In genomic region chr17:49756862-49757261, GRCm38 (mm10) we compare ENCODE assay signal across 8 mouse cellular contexts.
DNase-seq lines count a peak whose midpoint lies in the region; ATAC-seq and TF ChIP-seq lines count a peak whose summit lies in the region.
"Had no signal": no experiment of that assay in that cellular context is flagged by ENCODE, and none has a peak within 500 bp of the region (broad histone marks: within the 10 kb centered on the region; RNA-seq: fewer than 3 reads in every experiment).

No protein-coding gene starts in this region.

- H3K4me1 ChIP-seq in heart, embryonic 10.5 days, result 0 out of 2 replicates have a peak, but pooled peaks cover 3% of the 10 kb centered on the region
- H3K4me1 ChIP-seq in intestine, embryonic 15.5 days (replicated peaks), result no peaks in the 10 kb centered on the region
- H3K4me1 ChIP-seq in stomach, postnatal 0 days (replicated peaks; ENCODE audit: control insufficient read depth, insufficient read depth), result no peaks in the 10 kb centered on the region
- H3K4me1 ChIP-seq: limb, embryonic 12.5 days had no signal

- H3K4me3 ChIP-seq in heart, embryonic 10.5 days, result no peak overlapping the region
- H3K4me3 ChIP-seq in intestine, embryonic 15.5 days (replicated peaks), result no peak overlapping the region
- no peak overlapping the region for H3K4me3 ChIP-seq in stomach, postnatal 0 days (ENCODE audit: low read depth, low read length)
- H3K4me3 ChIP-seq: limb, embryonic 12.5 days had no signal

- peak; percentile 5 for DNase-seq in heart, adult 9 months (ENCODE audit: low spot score in 2 of 2)
- DNase-seq in heart, embryonic 10.5 days (ENCODE audit: low spot score), result no peak
- peak; percentile 8 to 11 for DNase-seq in right cerebral cortex, adult 2 months (ENCODE audit: low spot score in 2 of 2)
- DNase-seq in right cerebral cortex, postnatal 25 days, result no peak
- DNase-seq in stomach, postnatal 0 days (ENCODE audit: low spot score), result peak; percentile 28
- no peak for DNase-seq in right cerebral cortex, postnatal 4 days

- no peak for TF ChIP-seq CTCF in stomach, postnatal 0 days (IDR thresholded peaks at IDR 0.05; ENCODE audit: low read depth)

- 85% methylated on average over 19 of the region's 19 CpGs for WGBS in heart, embryonic 10.5 days
- 68% methylated on average over 19 of the region's 19 CpGs for WGBS in intestine, embryonic 15.5 days
- WGBS in stomach, postnatal 0 days, result 47% methylated on average over 19 of the region's 19 CpGs

- TF ChIP-seq EP300 in stomach, postnatal 0 days (optimal IDR thresholded peaks at IDR 0.05), result no peak

- H3K27ac ChIP-seq in heart, embryonic 10.5 days, result no peak overlapping the region
- no peak overlapping the region for H3K27ac ChIP-seq in intestine, embryonic 15.5 days
- peak overlapping the region; percentile 9; the same call in 1 of the 2 replicates for H3K27ac ChIP-seq in stomach, postnatal 0 days (replicated peaks)
- H3K27ac ChIP-seq: limb, embryonic 12.5 days had no signal

- no peak overlapping the region for H3K9ac ChIP-seq in intestine, embryonic 15.5 days
- H3K9ac ChIP-seq in stomach, postnatal 0 days (ENCODE audit: low read length), result no peak overlapping the region
- H3K9ac ChIP-seq: limb, embryonic 12.5 days had no signal

- ATAC-seq in intestine, embryonic 15.5 days, result peak; percentile 72
- peak; percentile 81; the same call in 1 of the 2 replicates for ATAC-seq in stomach, postnatal 0 days (ENCODE audit: low FRiP score, low TSS enrichment)

- H3K27me3 ChIP-seq in heart, embryonic 10.5 days (ENCODE audit: insufficient read depth, poor library complexity, severe bottlenecking), result no peaks in the 10 kb centered on the region
- no peaks in the 10 kb centered on the region for H3K27me3 ChIP-seq in intestine, embryonic 15.5 days (replicated peaks)
- H3K27me3 ChIP-seq in stomach, postnatal 0 days (ENCODE audit: control insufficient read depth, insufficient read depth, low read length), result no peaks in the 10 kb centered on the region
- H3K27me3 ChIP-seq: limb, embryonic 12.5 days had no signal

- no peak overlapping the region for H3K4me2 ChIP-seq in intestine, embryonic 15.5 days (replicated peaks)
- no peak overlapping the region for H3K4me2 ChIP-seq in stomach, postnatal 0 days (replicated peaks; ENCODE audit: low read depth)
- H3K4me2 ChIP-seq: limb, embryonic 12.5 days had no signal

- H3K9me3 ChIP-seq in heart, embryonic 10.5 days, result no peaks in the 10 kb centered on the region
- H3K9me3 ChIP-seq in intestine, embryonic 15.5 days, result no peaks in the 10 kb centered on the region
- H3K9me3 ChIP-seq in stomach, postnatal 0 days (ENCODE audit: control insufficient read depth, low read length), result no peaks in the 10 kb centered on the region

- H3K36me3 ChIP-seq in heart, embryonic 10.5 days, result no peaks in the 10 kb centered on the region
- no peaks in the 10 kb centered on the region for H3K36me3 ChIP-seq in intestine, embryonic 15.5 days
- H3K36me3 ChIP-seq in stomach, postnatal 0 days (ENCODE audit: control insufficient read depth, insufficient read depth, low read length), result no peaks in the 10 kb centered on the region
- H3K36me3 ChIP-seq: limb, embryonic 12.5 days had no signal

Comparison
In these comparisons a context has a peak if more than half of its experiments do, and no peak if none do; other contexts are left out.
1. DNase-seq: peak in heart, adult 9 months (2 of 2), right cerebral cortex, adult 2 months (2 of 2) and stomach, postnatal 0 days (single experiment); none in heart, embryonic 10.5 days (single experiment), right cerebral cortex, postnatal 25 days (single experiment) and right cerebral cortex, postnatal 4 days (single experiment).